Mouse (Mus musculus): ENCODE data around the gene Ryk.

DNA sequence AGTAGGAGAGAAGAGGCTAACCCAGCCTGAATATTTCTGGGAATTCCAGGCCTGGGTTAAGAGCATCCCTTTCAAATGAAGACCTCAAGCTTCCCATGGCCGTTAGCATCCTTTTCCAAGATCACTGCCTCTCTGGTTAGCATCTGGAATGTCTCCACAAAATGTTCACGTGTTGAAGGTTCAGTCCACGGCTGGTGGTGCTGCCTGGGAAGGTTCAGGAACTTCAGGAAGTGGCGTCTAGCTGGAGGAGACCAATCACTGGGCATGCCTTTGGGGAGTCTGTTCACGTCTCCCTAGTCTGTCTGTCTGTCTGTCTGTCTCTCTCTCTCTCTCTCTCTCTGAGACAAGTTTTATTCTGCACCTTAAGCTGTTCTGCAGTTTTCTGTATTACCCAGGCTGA lies 84.8 kb downstream of the Ryk start:
- no peak for TF ChIP-seq CTCF (IDR thresholded peaks at IDR 0.05)
- TF ChIP-seq POLR2A (IDR thresholded peaks at IDR 0.05; ENCODE audit: insufficient read depth, low read depth, low read length) = no peak
